Mouse (Mus musculus) embryo, embryonic 10.5 days (tissue): ENCODE results near the gene Arhgap21.

Experiments
- DNase-seq: peaks from one replicate; pipeline ENCODE4 v3.0.0-alpha.2; 2015; ENCODE audit warnings: low spot score

Arhgap21 gene

GRCm38 (mm10) chr2:20968441-20969200 lies at the start of gene Arhgap21:
Gene Arhgap21 (minus strand): TSS chr2:20968881.
- peak; percentile 81 for DNase-seq

DNA sequence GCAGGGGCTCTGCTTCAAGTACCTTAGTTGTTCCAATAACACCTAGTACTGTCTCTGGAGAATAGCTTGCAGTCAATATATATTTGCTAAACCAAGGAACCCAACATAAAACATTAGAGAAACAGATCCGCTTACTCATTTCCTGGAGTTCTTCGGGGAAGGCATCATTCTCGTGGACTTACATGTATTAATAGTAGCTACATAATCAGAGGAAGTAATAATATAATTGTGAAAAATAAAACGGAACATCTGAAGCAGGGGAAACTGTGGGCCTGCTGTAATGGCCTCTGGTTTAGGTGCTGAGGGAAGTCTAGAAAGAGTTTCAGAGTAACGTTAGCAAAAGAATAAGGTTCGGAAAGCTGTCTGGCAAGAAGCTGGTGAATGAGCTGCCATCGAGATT lies 47.9 kb upstream of the Arhgap21 start:
- no peak for DNase-seq

DNA sequence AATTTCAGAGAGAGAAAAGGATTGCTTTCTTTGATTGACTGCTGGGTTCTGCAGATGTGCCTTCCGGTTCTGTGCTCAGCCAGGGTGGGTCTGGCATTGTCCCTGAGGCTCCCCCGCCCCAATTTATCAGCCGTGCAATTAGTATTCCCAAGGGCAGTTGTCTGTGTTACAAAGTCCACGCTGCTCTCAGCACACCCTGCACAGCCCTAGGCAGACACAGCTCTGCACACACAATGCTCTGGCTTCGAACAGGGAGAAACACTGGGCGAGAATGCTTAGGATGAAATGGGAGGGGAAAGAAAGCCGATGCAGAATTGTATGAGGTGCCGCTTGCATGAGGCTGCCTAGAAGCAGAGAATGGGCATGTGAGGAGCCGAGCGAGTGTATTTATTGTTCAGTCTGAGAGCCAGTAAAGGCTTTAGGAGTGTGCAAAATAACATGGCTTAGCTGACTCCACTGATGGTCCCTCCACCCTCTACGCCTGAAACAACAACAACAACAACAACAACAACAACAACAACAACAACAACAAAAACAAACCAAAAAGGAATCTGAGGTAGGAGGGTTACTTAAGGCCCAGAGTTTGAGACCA lies 42.2 kb upstream of the Arhgap21 start:
- DNase-seq: peak; percentile 74

DNA sequence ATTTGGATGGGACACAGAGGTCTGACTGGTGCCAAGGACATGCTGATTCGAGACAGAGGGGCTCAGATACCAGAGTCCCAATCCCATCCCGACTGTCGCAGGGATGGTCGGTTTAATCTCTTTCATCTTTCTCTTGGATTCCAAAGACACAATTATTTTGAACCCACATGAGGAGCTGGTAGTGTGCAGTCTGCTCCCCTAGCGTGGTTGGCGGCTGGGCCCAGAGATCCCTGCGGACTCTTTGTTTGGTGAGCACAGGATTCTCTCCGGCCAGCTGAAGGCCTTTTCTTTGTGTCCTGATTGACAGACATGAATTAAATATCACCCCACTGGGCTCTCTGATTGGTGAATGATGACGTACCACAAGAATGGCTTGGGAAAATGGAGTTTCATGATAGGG lies 41.5 kb upstream of the Arhgap21 start:
- DNase-seq: peak; percentile 90

DNA sequence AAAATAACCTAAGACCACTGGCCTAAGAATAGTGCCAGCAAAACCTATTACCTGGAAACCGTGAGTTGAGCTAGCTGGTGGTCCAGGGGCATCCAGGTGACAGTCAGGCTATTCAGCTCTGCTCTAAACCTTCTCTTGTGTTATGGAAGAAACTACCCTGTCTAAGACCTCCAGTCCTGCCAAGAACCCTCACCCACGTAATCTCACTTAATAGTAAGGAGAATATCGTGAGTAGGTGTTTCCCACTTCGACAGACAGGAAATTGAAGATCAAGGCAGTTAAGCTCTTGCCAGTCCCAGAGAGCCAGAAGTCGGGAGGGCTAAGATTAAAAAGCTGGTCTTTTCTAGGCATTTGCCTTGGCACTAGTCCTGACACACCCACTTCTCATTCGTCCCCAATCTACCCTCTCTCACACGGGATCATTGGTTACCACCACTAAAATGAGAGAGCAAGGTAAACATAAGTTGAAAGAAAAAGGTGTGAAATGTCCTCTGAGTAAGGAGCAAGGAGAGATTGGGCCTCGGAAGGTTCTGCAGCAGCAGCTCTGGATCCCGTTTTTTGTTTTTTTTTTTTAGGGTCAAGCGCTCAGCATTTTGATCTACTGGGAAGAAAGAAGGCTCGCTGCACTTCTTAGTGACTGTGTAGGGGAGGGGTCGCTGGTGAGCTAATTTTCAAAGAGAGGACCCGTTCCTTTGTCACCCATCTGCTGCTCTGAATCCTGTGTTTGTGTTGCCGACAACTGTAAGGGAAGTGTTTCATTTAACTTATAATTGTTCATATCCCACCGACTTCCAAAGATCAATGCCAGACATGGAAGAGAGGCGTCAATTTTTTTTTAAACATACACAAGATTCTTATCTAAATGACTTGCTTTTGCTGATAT lies 40.8 kb upstream of the Arhgap21 start:
- peak; percentile 61 for DNase-seq

DNA sequence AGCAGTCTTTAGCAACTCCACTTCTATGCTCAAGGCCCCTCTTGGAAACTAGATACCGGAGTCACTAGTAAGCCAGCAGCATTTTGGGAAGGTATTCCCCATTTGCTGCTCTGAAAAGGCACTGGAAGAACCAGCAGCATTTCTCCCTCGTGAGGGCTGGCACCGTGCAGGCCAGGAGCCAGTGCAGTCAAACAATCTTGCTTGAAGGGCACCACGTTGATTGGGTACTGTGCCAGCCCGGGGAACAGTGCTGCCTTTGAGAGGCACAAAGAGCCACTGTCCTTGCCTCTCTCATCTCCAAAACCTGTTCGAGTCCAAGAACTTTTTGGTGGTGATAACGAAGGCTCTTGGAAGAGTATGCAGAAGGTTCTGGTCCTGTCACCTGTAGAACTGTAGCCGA lies 33.9 kb upstream of the Arhgap21 start:
- DNase-seq: no peak

DNA sequence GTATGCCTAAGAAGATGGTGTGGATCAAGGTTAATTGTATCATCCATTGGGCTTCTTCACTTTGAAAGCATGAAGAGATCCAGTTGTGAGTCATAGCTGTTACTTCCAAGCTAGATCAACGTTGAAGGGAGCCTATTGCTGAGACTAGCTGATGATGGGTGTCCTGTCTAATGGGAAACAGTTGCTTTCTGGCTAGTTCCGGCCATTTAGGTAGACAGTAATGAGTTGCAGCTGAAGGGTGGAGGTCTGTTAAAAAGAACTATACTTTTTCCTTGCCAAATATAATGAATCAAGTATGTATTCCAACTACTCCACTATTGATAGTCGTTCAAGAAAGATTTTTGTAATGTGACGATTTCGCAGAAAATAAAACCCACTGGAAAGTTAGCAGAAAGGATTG lies 32.5 kb upstream of the Arhgap21 start:
- DNase-seq: no peak

GRCm38 (mm10) chr2:20995547-20995946 lies 26.9 kb upstream of the Arhgap21 start:
- DNase-seq: no peak

- no peak for DNase-seq
Measured at GRCm38 (mm10) chr2:20991508-20991907, 22.8 kb upstream of the Arhgap21 start.

DNA sequence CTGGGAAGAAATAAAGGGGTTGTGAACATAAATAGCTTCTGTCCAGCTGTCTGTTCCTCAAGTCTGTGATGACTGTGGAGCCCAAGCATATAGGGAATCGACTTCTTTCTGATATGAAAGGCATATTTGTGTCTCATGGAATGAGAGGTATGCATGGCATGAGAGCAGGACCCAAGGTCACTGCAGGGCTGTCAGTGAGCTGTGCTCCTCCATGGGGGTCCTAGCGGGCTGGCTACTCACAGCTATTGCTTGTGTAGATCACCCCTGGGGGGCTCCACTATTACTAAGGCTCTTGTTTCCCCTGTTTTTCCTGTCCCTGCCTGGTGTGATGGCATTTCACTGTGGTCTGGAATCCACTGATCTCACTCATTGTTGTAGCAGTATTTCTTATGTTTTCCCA lies 22.2 kb upstream of the Arhgap21 start:
- DNase-seq: no peak

- DNase-seq: no peak
Measured at GRCm38 (mm10) chr2:20990056-20990455, 21.4 kb upstream of the Arhgap21 start.

DNA sequence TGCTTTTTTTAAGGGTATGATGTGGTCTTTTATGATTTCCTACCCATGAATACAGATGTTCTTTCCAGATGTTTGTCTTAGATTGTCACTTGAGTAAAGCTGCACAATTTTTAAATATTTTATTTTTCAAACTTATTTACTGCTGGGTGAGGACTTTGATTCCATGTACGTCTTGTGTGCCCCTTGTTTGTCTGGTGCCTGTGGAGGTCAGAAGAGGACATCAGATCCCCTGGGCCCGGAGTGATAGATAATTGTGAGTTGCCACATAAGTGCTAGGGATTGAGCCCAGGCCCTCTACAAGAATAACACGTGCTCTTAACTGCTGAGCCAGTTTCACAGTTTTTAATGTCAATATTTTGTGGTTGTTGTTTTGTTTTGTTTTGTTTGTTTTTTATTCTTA lies 19.1 kb upstream of the Arhgap21 start:
- DNase-seq: no peak

DNA sequence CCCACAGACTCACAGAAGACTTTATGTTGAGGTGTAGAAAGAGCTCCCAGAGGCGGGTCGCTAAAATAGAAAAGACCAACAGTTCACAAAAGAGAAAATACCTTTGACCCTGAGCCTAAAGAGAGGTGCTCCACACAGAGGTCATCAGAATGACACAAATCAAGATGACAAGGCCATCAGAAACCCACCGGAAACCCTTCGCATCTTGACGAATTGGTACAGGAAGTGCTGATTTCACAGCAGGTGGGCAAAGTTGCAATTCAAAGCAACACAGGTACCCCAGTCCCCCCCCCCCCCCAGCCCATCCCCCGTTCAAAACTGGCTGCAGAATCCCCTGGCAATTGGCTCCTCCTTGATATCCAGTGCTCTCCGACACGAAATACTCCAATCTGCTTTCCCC lies 10.0 kb upstream of the Arhgap21 start:
- DNase-seq: no peak

DNA sequence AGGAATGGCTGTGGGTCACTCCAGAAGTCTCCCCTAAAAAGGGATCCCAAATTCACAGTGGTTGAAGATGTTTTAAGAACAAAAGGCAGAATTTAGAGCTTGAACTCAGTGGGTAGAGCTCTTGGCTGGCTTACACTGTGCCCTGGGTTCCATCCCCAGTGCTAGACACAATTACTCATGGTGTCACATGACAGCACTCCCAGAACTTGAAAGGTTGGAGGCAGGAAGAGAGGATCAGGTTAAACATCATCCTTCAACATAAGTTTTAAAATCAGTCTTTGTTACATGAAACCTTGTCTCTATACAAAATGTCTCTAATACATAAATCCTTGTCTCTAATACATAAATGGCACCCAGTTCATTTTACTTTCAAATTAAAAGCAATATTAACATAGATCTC lies 8.4 kb upstream of the Arhgap21 start:
- no peak for DNase-seq

- no peak for DNase-seq
Measured at GRCm38 (mm10) chr2:20973513-20973912, 4.8 kb upstream of the Arhgap21 start.

DNA sequence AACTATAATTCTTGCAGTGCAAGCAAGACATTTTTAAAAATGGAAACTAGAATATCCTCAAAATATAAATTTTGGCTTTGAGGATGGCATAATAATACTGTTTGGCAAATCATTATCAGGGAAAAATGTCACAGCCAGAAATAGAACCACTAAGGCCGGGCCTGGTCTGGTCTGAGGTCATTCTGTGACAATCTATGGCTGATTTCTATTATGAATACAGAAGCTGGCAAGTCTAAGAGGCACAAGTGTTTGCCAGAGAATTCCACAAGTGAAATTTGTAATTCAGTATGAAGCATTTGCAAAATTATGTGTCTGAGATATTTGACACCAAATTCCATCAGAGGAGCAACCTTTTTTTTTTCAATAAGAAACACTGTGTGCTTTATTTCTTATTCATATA lies 3.5 kb upstream of the Arhgap21 start:
- DNase-seq: no peak

- no peak for DNase-seq
Measured at GRCm38 (mm10) chr2:20971628-20972027, 2.9 kb upstream of the Arhgap21 start.

DNA sequence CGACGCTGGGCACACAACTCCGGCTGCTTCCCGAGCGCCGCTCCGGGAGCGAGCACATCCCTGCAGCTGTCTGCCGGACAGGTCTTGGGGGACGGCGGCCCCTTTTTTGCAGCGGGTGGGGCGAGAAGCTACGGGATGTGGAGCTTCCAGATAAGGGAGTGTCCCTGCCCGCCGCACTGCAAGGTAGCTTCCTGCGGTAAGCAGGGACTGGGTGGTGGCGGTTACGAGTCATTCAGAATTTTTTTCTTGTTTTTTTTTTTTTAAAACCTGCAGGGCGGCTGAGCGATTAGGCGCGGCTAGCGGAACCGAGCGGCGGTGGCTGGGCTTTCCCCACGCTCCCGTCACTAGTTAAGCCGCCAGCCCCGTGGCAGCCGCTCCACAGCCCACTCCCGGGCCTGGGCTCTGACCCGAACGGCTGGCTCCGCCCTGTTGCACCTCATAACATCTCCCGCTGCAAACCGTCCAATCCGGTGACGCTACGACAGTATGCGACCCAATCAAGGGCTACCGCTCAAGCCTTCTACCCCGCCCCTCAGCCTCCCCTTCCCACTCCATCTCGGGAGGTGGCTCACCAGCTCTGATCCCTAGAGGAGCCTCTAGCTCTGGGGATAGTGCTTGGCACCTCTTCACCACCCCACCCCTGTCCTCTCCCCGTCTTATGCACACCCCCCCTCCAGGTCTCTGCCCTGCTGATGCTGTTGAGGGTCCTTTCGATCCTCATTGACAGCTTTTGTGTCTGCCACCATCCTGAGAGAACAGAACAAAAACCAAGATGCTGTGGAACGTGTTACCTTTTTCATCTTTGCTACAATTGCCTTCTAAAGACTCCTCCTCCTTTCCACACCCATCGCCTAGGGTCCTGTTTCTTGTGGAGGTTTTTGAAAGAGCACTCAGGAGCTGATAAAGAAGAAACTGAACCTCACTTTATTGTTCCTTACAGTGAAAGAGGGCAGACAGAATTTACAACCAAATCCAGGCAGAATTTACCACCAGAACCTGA lies 820 bp upstream of the Arhgap21 start:
- peak; percentile 98 for DNase-seq

DNA sequence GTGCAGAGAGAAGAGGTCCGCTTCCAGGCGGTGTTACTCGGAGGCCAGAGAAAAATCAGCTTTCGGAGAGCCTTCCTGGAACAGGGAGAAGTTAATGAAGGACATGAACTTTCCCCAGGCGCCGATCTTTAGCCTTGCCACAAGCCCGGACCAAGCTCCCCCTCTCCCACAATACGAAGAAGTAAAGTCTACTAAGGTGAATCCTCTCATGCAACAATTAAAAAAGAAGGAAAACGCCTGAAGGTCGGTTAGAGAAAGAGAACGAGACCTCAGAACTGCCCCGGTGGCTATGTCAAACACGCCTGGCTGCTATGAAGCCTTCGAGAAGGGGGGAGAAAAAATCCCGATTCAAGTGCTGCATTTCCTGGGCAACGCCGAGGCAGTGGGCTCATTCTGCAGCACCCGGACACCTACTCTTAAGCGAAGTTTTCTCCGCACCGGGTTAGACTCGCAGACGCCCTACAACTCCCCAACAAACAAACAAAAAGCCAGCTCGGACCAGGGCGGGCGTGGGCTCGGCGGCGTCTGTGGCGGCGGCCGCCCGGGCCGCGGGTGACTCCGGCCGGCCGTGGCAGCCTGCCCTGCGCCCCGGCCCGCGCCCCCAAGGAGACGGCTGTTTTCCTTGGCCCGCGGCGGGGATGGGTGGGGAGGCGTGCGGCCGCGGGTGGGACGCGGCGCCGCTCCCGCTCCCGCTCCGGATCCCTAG lies 882 bp downstream of the Arhgap21 start:
- DNase-seq: peak; percentile 64

DNA sequence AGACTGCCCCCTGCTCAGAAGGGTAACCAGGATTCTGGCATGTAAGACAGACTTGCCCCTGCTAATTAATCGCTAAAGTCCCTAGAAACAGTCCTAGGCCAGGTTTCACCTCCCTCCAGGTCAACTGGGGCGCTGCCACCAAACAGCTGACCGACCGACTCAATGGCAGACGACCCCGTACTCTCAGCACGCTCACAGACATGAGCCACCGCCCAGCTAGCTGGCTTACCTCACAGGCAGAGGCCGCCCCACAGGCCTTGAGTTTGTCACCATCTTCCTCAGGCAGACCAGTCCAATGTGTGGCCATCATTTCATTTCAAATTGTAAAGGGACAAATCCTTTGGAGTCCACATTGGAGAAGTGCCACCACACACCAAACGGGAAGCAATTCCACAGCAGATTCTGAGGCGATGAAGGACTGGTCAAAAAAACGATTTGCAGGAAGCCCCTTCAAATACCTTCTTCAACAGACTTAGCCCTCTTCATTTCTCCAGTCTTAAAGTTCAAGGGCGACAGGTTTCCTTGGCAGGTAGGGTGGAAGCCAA lies 1.5 kb downstream of the Arhgap21 start:
- peak; percentile 72 for DNase-seq
